Mouse (Mus musculus) testis, adult 2 months (tissue): ENCODE measurements around the gene Jtb.

ENCODE experiments used
- CTCF ChIP-seq: fragments of 200-500 bp; IDR thresholded peaks from 2 replicates; pipeline ENCODE4 v1.5.1; 2012; ENCODE audit warnings: low read depth, mild to moderate bottlenecking, inconsistent platforms, low read length, moderate library complexity; ENCODE audit not compliant: control insufficient read depth, insufficient read depth, insufficient replicate concordance
- POLR2A ChIP-seq: fragments of 200-500 bp; IDR thresholded peaks from 2 replicates; pipeline ENCODE4 v1.6.1; 2012; ENCODE audit warnings: low read depth, mild to moderate bottlenecking, inconsistent platforms, low read length, moderate library complexity; ENCODE audit not compliant: control insufficient read depth

GRCm38 (mm10) chr3:90195644-90196043 lies 35.8 kb upstream of the Jtb start:
- TF ChIP-seq CTCF = no peak
- no peak for TF ChIP-seq POLR2A
